Mouse (Mus musculus): ENCODE measurements at regions not wholly inside any gene's neighbourhood (a gene's known extent, or its start where the extent isn't known, plus 50 kb on each side); places are given as distances from the start of the nearest gene placed in this dataset.

DNA sequence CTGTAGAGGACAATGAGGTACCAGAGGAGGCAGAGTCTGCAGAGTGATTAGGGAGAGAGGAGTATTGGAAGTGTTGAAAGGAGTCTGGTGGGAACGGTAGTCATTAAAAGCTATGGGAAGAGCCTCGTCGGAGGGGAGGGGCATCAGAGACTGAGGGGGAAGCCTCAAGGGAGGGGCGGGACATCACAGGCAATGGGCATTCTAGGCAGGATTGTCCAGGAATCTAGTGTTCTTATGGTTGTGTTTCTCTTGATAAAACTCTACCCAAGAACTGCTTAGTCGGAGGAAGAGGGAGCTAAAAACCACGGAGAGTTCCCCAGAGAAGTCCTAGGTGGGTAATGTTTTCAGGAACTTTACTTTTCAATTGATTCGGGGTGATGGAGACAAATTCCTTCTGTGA lies 90.2 kb downstream of the Sec23ip start:
- Histone ChIP-seq H3K27ac (ENCODE audit: low read depth, low read length) (no peak overlapping the region), H3K9ac (ENCODE audit: low read depth, low read length) (no peak overlapping the region), H3K4me2 (replicated peaks; ENCODE audit: low read depth, low read length) (no peak overlapping the region), H3K27me3 (ENCODE audit: control insufficient read depth, insufficient read depth, low read length) (no peaks in the 10 kb centered on the region), H3K4me1 (ENCODE audit: control insufficient read depth, insufficient read depth, low read length) (no peaks in the 10 kb centered on the region), H3K9me3 (ENCODE audit: control insufficient read depth, low read length) (no peaks in the 10 kb centered on the region), H3K4me3 (ENCODE audit: low read length) (no peak overlapping the region), H3K36me3 (ENCODE audit: control insufficient read depth, insufficient read depth, low read length) (no peaks in the 10 kb centered on the region)
- no peak for ATAC-seq (ENCODE audit: low FRiP score, low TSS enrichment)
- 54% methylated on average over 7 of the region's 7 CpGs for WGBS

DNA sequence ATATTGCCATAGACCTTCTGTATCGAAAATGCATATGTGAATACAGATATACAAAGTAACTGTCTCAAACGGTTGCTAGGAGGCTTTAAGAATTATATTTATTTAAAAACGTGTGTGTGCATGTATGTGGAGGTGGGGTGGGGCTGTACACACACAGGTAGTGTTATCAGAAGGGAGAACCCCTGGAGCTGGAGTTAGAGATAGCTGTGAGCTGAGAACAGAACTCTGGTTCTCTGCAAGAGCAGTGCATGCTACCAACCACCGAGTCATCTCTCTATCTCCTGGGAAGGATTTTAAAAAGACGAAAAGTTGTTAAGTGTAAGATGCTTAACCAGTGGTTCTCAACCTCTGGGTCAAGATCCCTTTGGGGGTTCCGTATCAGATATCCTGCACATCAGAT lies 91.7 kb downstream of the Sec23ip start:
- Histone ChIP-seq H3K36me3 (ENCODE audit: control insufficient read depth, insufficient read depth, low read length) (no peaks in the 10 kb centered on the region), H3K4me2 (replicated peaks; ENCODE audit: low read depth, low read length) (no peak overlapping the region), H3K9me3 (ENCODE audit: control insufficient read depth, low read length) (no peaks in the 10 kb centered on the region), H3K27me3 (ENCODE audit: control insufficient read depth, insufficient read depth, low read length) (no peaks in the 10 kb centered on the region), H3K4me1 (ENCODE audit: control insufficient read depth, insufficient read depth, low read length) (no peaks in the 10 kb centered on the region), H3K27ac (ENCODE audit: low read depth, low read length) (no peak overlapping the region), H3K4me3 (ENCODE audit: low read length) (no peak overlapping the region), H3K9ac (ENCODE audit: low read depth, low read length) (no peak overlapping the region)
- ATAC-seq (ENCODE audit: low FRiP score, low TSS enrichment), result no peak
- 82% methylated on average over 6 of the region's 6 CpGs for WGBS

DNA sequence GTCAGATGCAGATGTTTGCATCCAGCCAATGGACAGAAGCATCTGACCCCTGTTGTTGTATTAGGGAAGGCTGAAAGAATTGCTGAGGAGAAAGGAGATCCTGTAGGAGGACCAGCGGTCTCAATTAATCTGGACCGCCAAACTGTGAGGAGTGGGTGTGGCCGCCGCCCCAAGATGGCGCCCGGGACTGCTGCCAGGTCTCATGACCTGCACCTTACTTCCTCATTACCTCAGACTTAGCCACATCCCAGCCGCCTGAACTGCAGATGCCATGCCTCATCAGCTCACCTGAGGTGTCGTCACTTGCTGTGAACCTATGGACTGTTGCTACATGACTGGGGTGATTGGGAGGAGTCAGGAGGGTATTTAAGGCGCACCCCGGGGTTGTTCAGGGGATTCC lies 97.8 kb downstream of the Sec23ip start:
- Histone ChIP-seq H3K4me1 (ENCODE audit: control insufficient read depth, insufficient read depth, low read length) (no peaks in the 10 kb centered on the region), H3K27me3 (ENCODE audit: control insufficient read depth, insufficient read depth, low read length) (no peaks in the 10 kb centered on the region), H3K4me2 (replicated peaks; ENCODE audit: low read depth, low read length) (no peak overlapping the region), H3K9ac (ENCODE audit: low read depth, low read length) (no peak overlapping the region), H3K27ac (ENCODE audit: low read depth, low read length) (no peak overlapping the region), H3K9me3 (ENCODE audit: control insufficient read depth, low read length) (no peaks in the 10 kb centered on the region), H3K4me3 (ENCODE audit: low read length) (no peak overlapping the region), H3K36me3 (ENCODE audit: control insufficient read depth, insufficient read depth, low read length) (no peaks in the 10 kb centered on the region)
- no peak for ATAC-seq (ENCODE audit: low FRiP score, low TSS enrichment)
- 92% methylated on average over 10 of the region's 10 CpGs for WGBS

DNA sequence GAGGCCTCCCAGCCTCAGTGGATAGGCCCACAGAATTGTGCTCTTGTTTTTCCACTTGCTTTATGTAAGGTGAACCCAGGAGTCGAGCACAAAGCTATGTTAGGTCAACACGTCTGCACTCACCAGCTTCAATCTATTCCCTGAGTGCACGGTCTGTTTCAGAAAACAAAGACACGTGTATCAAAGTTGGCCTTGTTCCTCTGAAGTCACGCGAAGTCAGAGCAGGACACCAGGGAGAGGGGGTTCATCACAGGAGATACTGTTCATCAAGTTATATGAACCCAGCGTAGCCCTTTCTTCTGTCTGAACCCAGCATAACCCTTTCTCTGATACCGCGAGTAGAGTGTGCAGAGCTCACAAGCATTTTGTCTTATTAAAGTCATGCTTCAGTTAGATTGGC lies 98.8 kb downstream of the Sec23ip start:
- Histone ChIP-seq H3K9me3 (ENCODE audit: control insufficient read depth, low read length) (no peaks in the 10 kb centered on the region), H3K36me3 (ENCODE audit: control insufficient read depth, insufficient read depth, low read length) (no peaks in the 10 kb centered on the region), H3K4me3 (ENCODE audit: low read length) (no peak overlapping the region), H3K27me3 (ENCODE audit: control insufficient read depth, insufficient read depth, low read length) (no peaks in the 10 kb centered on the region), H3K4me1 (ENCODE audit: control insufficient read depth, insufficient read depth, low read length) (no peaks in the 10 kb centered on the region), H3K27ac (ENCODE audit: low read depth, low read length) (no peak overlapping the region), H3K9ac (ENCODE audit: low read depth, low read length) (no peak overlapping the region), H3K4me2 (replicated peaks; ENCODE audit: low read depth, low read length) (no peak overlapping the region)
- WGBS, result 63% methylated on average over 9 of the region's 9 CpGs
- ATAC-seq (ENCODE audit: low FRiP score, low TSS enrichment), result no peak

DNA sequence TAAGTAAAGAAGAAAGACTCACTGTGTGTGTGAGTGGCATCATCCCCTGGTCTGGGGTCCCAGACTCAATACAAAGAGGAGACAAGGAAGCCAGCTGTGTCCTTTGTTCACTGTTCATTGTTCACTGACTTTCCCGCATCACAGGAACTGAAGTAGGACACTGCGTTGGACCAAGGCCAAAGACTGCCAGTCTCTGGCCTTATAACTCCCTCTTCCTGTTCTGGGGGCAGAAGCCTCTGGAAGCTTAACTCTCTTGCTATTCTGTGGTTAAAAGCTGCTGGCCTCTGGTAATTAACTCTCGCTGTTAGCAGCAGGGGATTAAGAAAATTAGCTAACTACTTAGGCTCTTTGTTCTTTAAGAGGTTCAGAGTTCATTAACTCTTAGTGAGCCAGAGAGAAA lies 104.5 kb downstream of the Sec23ip start:
- Histone ChIP-seq H3K9me3 (ENCODE audit: control insufficient read depth, low read length) (no peaks in the 10 kb centered on the region), H3K9ac (ENCODE audit: low read depth, low read length) (no peak overlapping the region), H3K27ac (ENCODE audit: low read depth, low read length) (no peak overlapping the region), H3K4me3 (ENCODE audit: low read length) (no peak overlapping the region), H3K4me2 (replicated peaks; ENCODE audit: low read depth, low read length) (no peak overlapping the region), H3K27me3 (ENCODE audit: control insufficient read depth, insufficient read depth, low read length) (no peaks in the 10 kb centered on the region), H3K4me1 (ENCODE audit: control insufficient read depth, insufficient read depth, low read length) (no peaks in the 10 kb centered on the region), H3K36me3 (ENCODE audit: control insufficient read depth, insufficient read depth, low read length) (no peaks in the 10 kb centered on the region)
- ATAC-seq (ENCODE audit: low FRiP score, low TSS enrichment), result no peak
- WGBS, result 54% methylated on average over 3 of the region's 3 CpGs

DNA sequence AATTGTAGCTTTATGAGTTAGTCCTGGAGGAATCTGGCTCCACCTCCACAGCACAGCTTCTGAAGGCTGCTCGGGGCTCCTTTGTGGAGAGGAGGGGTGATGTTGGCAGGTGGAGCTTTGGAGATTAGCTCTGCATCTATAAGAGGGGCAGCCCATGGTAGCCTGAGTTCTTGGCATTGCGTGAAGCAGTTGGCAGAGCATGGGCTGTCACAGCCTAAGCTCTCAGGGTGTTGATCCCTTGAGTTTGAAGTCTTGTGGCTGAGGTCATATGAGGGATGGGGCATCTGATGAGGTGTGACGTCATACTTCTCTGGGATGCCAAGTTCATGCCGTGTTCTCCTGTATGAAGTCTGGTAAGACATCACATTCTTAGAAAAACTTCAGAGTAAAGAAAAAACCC lies 109.5 kb downstream of the Sec23ip start:
- Histone ChIP-seq H3K4me2 (replicated peaks; ENCODE audit: low read depth, low read length) (no peak overlapping the region), H3K9me3 (ENCODE audit: control insufficient read depth, low read length) (no peaks in the 10 kb centered on the region), H3K27ac (ENCODE audit: low read depth, low read length) (no peak overlapping the region), H3K4me3 (ENCODE audit: low read length) (no peak overlapping the region), H3K4me1 (ENCODE audit: control insufficient read depth, insufficient read depth, low read length) (no peaks in the 10 kb centered on the region), H3K27me3 (ENCODE audit: control insufficient read depth, insufficient read depth, low read length) (no peaks in the 10 kb centered on the region), H3K9ac (ENCODE audit: low read depth, low read length) (no peak overlapping the region), H3K36me3 (ENCODE audit: control insufficient read depth, insufficient read depth, low read length) (no peaks in the 10 kb centered on the region)
- WGBS, result 75% methylated on average over 4 of the region's 4 CpGs
- no peak for ATAC-seq (ENCODE audit: low FRiP score, low TSS enrichment)

DNA sequence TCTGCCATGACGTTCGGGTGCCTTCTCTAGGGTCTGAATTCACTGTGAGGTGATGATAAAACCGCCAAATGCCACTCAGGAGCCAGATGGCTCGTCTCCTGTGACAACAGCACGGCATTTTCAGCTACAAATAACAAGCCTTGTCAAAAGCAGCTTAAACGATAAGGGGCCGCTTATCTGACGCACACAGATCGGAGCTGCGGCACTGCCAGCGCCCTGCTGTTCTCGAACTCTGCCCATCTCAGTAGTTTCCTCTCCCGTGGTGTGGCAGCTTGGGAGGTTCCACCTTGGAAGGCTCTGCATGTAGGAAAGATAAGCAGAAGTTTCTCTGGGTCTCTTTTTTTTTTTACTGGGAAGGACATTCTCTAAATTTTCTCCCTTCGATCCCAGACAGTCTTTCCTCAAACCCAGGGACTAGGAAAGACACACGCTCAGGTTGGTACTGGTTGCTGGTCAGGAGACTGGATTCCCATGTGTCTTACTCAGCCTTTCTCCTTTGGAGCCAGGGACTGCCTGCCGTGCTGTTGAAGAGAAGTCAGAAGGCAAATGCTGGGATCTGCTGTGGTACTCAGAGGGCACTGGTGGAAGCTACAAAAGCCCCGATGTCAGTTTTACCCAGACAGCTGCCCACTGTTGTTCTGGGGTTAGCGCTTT lies 110.1 kb downstream of the Sec23ip start:
- no peak overlapping the region for H3K4me3 ChIP-seq (ENCODE audit: low read length)
- H3K9ac ChIP-seq (ENCODE audit: low read depth, low read length), result no peak overlapping the region
- no peaks in the 10 kb centered on the region for H3K9me3 ChIP-seq (ENCODE audit: control insufficient read depth, low read length)
- H3K27ac ChIP-seq (ENCODE audit: low read depth, low read length), result no peak overlapping the region
- 69% methylated on average over 18 of the region's 18 CpGs for WGBS
- H3K4me2 ChIP-seq (replicated peaks; ENCODE audit: low read depth, low read length), result no peak overlapping the region
- no peak for ATAC-seq (ENCODE audit: low FRiP score, low TSS enrichment)
- no peaks in the 10 kb centered on the region for H3K36me3 ChIP-seq (ENCODE audit: control insufficient read depth, insufficient read depth, low read length)
- H3K4me1 ChIP-seq (ENCODE audit: control insufficient read depth, insufficient read depth, low read length), result no peaks in the 10 kb centered on the region
- H3K27me3 ChIP-seq (ENCODE audit: control insufficient read depth, insufficient read depth, low read length), result no peaks in the 10 kb centered on the region

DNA sequence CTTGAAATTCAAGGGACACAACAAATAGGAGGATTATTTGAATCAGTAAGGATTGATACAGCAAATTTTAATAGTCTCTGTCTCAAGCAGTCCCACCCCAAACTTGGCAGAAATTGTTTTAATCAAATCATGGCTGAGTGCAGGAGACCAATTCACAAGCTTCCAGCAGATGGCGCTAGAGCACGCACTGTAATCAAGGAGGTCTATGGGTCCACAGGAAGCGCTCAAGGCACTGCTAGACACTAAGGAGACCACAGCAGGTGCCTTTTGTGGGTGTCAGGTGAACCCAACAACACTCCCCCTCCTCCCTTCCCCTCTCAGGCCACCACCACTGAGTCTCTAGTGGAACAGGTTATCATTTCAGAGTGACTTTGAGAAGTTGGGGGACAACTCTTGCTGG lies 115.4 kb downstream of the Sec23ip start:
- H3K4me3 ChIP-seq (ENCODE audit: low read length), result no peak overlapping the region
- no peak overlapping the region for H3K4me2 ChIP-seq (replicated peaks; ENCODE audit: low read depth, low read length)
- H3K36me3 ChIP-seq (ENCODE audit: control insufficient read depth, insufficient read depth, low read length), result no peaks in the 10 kb centered on the region
- no peaks in the 10 kb centered on the region for H3K4me1 ChIP-seq (ENCODE audit: control insufficient read depth, insufficient read depth, low read length)
- no peaks in the 10 kb centered on the region for H3K9me3 ChIP-seq (ENCODE audit: control insufficient read depth, low read length)
- no peak overlapping the region for H3K27ac ChIP-seq (ENCODE audit: low read depth, low read length)
- 5% methylated on average over 3 of the region's 3 CpGs for WGBS
- H3K27me3 ChIP-seq (ENCODE audit: control insufficient read depth, insufficient read depth, low read length), result no peaks in the 10 kb centered on the region
- no peak overlapping the region for H3K9ac ChIP-seq (ENCODE audit: low read depth, low read length)
- ATAC-seq (ENCODE audit: low FRiP score, low TSS enrichment), result peak; percentile 64

DNA sequence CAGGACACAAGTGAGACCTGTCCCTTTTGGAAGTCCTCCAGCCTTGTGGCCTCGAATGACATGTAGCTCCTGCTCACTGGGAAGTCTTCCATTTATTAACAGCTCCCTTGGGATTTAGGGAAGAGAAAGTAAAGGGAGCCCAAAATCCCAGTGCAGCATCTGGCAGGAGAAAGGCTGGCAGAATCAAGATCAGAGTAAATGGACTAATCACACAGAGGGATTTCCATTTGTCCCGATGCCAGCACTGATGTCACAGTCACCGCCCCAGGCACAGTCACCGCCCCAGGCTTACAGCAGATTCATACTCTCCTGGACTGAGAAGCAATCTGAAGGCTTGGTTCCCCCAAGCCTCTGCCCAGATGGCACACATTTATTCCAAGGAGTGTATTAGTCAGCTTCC lies 116.0 kb downstream of the Sec23ip start:
- Histone ChIP-seq H3K4me2 (replicated peaks; ENCODE audit: low read depth, low read length) (no peak overlapping the region), H3K4me3 (ENCODE audit: low read length) (no peak overlapping the region), H3K36me3 (ENCODE audit: control insufficient read depth, insufficient read depth, low read length) (no peaks in the 10 kb centered on the region), H3K9me3 (ENCODE audit: control insufficient read depth, low read length) (no peaks in the 10 kb centered on the region), H3K9ac (ENCODE audit: low read depth, low read length) (no peak overlapping the region), H3K27ac (ENCODE audit: low read depth, low read length) (no peak overlapping the region), H3K4me1 (ENCODE audit: control insufficient read depth, insufficient read depth, low read length) (no peaks in the 10 kb centered on the region), H3K27me3 (ENCODE audit: control insufficient read depth, insufficient read depth, low read length) (no peaks in the 10 kb centered on the region)
- ATAC-seq (ENCODE audit: low FRiP score, low TSS enrichment), result no peak
- 81% methylated on average over 4 of the region's 4 CpGs for WGBS

All from kidney, embryonic 14.5 days (tissue).